In genomic region chr8:120622161-120622560, GRCm38 (mm10) we compare ENCODE assay signal across 19 mouse cellular contexts. TPM values are rescaled to one million over a fixed set of nuclear protein-coding genes. Genes with fewer than 3 reads are reported as not detected.
DNase-seq lines count a peak whose midpoint lies in the region; ATAC-seq lines count a peak whose summit lies in the region.
"Had no signal": no experiment of that assay in that cellular context is flagged by ENCODE, and none has a peak within 500 bp of the region (broad histone marks: within the 10 kb centered on the region; RNA-seq: fewer than 3 reads in every experiment).

No protein-coding gene starts in this region.

- H3K4me2 ChIP-seq in heart, embryonic 11.5 days, result peak overlapping the region; percentile 9; the same call in 1 of the 2 replicates
- H3K4me2 ChIP-seq in liver, embryonic 11.5 days, result no peak overlapping the region
- H3K4me2 ChIP-seq in liver, embryonic 12.5 days, result no peak overlapping the region
- H3K4me2 ChIP-seq: embryonic facial prominence, embryonic 13.5 days; hindbrain, embryonic 12.5 days; stomach, embryonic 15.5 days had no signal

- H3K27me3 ChIP-seq in heart, embryonic 11.5 days (ENCODE audit: control insufficient read depth, insufficient read depth, low read length), result no peaks in the 10 kb centered on the region
- H3K27me3 ChIP-seq in liver, embryonic 11.5 days (replicated peaks; ENCODE audit: control insufficient read depth, insufficient read depth, low read length), result no peaks in the 10 kb centered on the region
- peaks cover 4% of the 10 kb centered on the region; the same call in 1 of the 2 replicates for H3K27me3 ChIP-seq in liver, embryonic 12.5 days (replicated peaks)
- H3K27me3 ChIP-seq: embryonic facial prominence, embryonic 13.5 days; hindbrain, embryonic 12.5 days; stomach, embryonic 15.5 days had no signal

- 49% methylated on average over 14 of the region's 14 CpGs for WGBS in heart, embryonic 11.5 days (ENCODE audit: insufficient replicate concordance)
- WGBS in liver, embryonic 11.5 days, result 66% methylated on average over 14 of the region's 14 CpGs
- 67% methylated on average over 14 of the region's 14 CpGs for WGBS in liver, embryonic 12.5 days (ENCODE audit: insufficient replicate concordance)

- no peak for DNase-seq in heart, postnatal 36 days
- DNase-seq in liver, embryonic 11.5 days (ENCODE audit: low spot score), result no peak
- peak; percentile 41 for DNase-seq in ZHBTc4 (ENCODE audit: low read depth, low spot score)
- peak; percentile 75 for DNase-seq in retina, postnatal 1 day
- no peak for DNase-seq in gastrocnemius, adult 18-20 months (ENCODE audit: low spot score)
- DNase-seq: adrenal gland, postnatal 10 days; cerebellum, adult 18-20 months; cerebellum, postnatal 36 days; heart, adult 18-20 months; kidney, adult 9 months; kidney, postnatal 36 days; spleen, adult 18-20 months; thymus, adult 2 months had no signal

- no peak overlapping the region for H3K9ac ChIP-seq in heart, embryonic 11.5 days (ENCODE audit: low read depth, low read length)
- no peak overlapping the region for H3K9ac ChIP-seq in liver, embryonic 11.5 days (ENCODE audit: low read depth, low read length)
- no peak overlapping the region for H3K9ac ChIP-seq in liver, embryonic 12.5 days
- H3K9ac ChIP-seq: embryonic facial prominence, embryonic 13.5 days; hindbrain, embryonic 12.5 days; stomach, embryonic 15.5 days had no signal

- no peak overlapping the region for H3K4me3 ChIP-seq in heart, embryonic 11.5 days (ENCODE audit: low read depth, low read length)
- H3K4me3 ChIP-seq in liver, embryonic 11.5 days (ENCODE audit: low read depth, low read length), result no peak overlapping the region
- no peak overlapping the region for H3K4me3 ChIP-seq in liver, embryonic 12.5 days
- H3K4me3 ChIP-seq: embryonic facial prominence, embryonic 13.5 days; hindbrain, embryonic 12.5 days; stomach, embryonic 15.5 days had no signal

- H3K4me1 ChIP-seq in heart, embryonic 11.5 days (ENCODE audit: control insufficient read depth, insufficient read depth, low read length), result peaks cover 31% of the 10 kb centered on the region
- peaks cover 32% of the 10 kb centered on the region for H3K4me1 ChIP-seq in liver, embryonic 11.5 days (replicated peaks; ENCODE audit: control insufficient read depth, insufficient read depth, low read length)
- H3K4me1 ChIP-seq in liver, embryonic 12.5 days, result peaks cover 59% of the 10 kb centered on the region
- H3K4me1 ChIP-seq: stomach, embryonic 15.5 days had no signal

- no peaks in the 10 kb centered on the region for H3K9me3 ChIP-seq in heart, embryonic 11.5 days (replicated peaks; ENCODE audit: control insufficient read depth, low read length)
- H3K9me3 ChIP-seq in liver, embryonic 11.5 days (ENCODE audit: control insufficient read depth, low read length), result no peaks in the 10 kb centered on the region
- no peaks in the 10 kb centered on the region for H3K9me3 ChIP-seq in liver, embryonic 12.5 days (replicated peaks)
- H3K9me3 ChIP-seq: embryonic facial prominence, embryonic 13.5 days; hindbrain, embryonic 12.5 days; stomach, embryonic 15.5 days had no signal

- no peaks in the 10 kb centered on the region for H3K36me3 ChIP-seq in heart, embryonic 11.5 days (ENCODE audit: control insufficient read depth, insufficient read depth, low read length)
- no peaks in the 10 kb centered on the region for H3K36me3 ChIP-seq in liver, embryonic 11.5 days (ENCODE audit: control insufficient read depth, insufficient read depth, low read length)
- no peaks in the 10 kb centered on the region for H3K36me3 ChIP-seq in liver, embryonic 12.5 days
- H3K36me3 ChIP-seq: embryonic facial prominence, embryonic 13.5 days; hindbrain, embryonic 12.5 days; stomach, embryonic 15.5 days had no signal

- intact Hi-C loops in heart, postnatal 36 days (cut with DNase I), result no loop called here

- no peak for ATAC-seq in heart, embryonic 11.5 days (replicated peaks; ENCODE audit: insufficient number of reproducible peaks, low FRiP score, low TSS enrichment)
- ATAC-seq in liver, embryonic 11.5 days (replicated peaks; ENCODE audit: low FRiP score), result no peak
- ATAC-seq in liver, embryonic 12.5 days, result no peak

- H3K27ac ChIP-seq in heart, embryonic 11.5 days (ENCODE audit: low read depth, low read length), result no peak overlapping the region
- H3K27ac ChIP-seq in liver, embryonic 11.5 days (ENCODE audit: low read depth, low read length), result peak overlapping the region; percentile 65
- H3K27ac ChIP-seq in liver, embryonic 12.5 days, result no peak overlapping the region
- H3K27ac ChIP-seq: embryonic facial prominence, embryonic 13.5 days; hindbrain, embryonic 12.5 days; stomach, embryonic 15.5 days had no signal

RNA-seq across cellular contexts. Expression of gene 1190005I06Rik, which starts 25.3 kb away (rescaled TPM):
- polyA plus RNA-seq in heart, embryonic 11.5 days (2014; fragmentation: Nextera tagmentation; extraction: Ambion mirVana), result 3.5 and 4.6 TPM in 2 replicates
- 1 to 10 TPM; 3.1 to 3.4 TPM for total RNA-seq in heart, postnatal 36 days (2021)
- polyA plus RNA-seq in liver, embryonic 11.5 days (2014; fragmentation: Nextera tagmentation; extraction: Ambion mirVana), result 1.6 and 4.1 TPM in 2 replicates
- 0.83 and 1.3 TPM in 2 replicates for polyA plus RNA-seq in liver, embryonic 12.5 days (2016; fragmentation: Nextera tagmentation; extraction: Ambion mirVana)
- 1 to 10 TPM in 1 of 2 experiments, under 1 TPM in 1; 0.37 to 1.0 TPM for total RNA-seq in gastrocnemius, adult 18-20 months (2021)

RNA-seq across cellular contexts. Expression of gene Gins2, which starts 33.1 kb away (rescaled TPM):
- 81.8 and 82.7 TPM in 2 replicates for polyA plus RNA-seq in heart, embryonic 11.5 days (2014; fragmentation: Nextera tagmentation; extraction: Ambion mirVana)
- 1 to 10 TPM in 1 of 2 experiments, under 1 TPM in 1; 0.86 to 1.7 TPM for total RNA-seq in heart, postnatal 36 days (2021)
- 125 and 127 TPM in 2 replicates for polyA plus RNA-seq in liver, embryonic 11.5 days (2014; fragmentation: Nextera tagmentation; extraction: Ambion mirVana)
- 77.5 and 81.2 TPM in 2 replicates for polyA plus RNA-seq in liver, embryonic 12.5 days (2016; fragmentation: Nextera tagmentation; extraction: Ambion mirVana)
- under 1 TPM in 1 of 2 experiments, not detected in 1; 0.80 TPM for total RNA-seq in gastrocnemius, adult 18-20 months (2021)

RNA-seq across cellular contexts. Expression of gene Gm27021, which starts 45.7 kb away (rescaled TPM):
- 1.9 and 2.0 TPM in 2 replicates for polyA plus RNA-seq in heart, embryonic 11.5 days (2014; fragmentation: Nextera tagmentation; extraction: Ambion mirVana)
- total RNA-seq in heart, postnatal 36 days (2021), result 1 to 10 TPM in 1 of 2 experiments, not detected in 1; 1.1 TPM
- 0.69 and 2.4 TPM in 2 replicates for polyA plus RNA-seq in liver, embryonic 11.5 days (2014; fragmentation: Nextera tagmentation; extraction: Ambion mirVana)
- polyA plus RNA-seq in liver, embryonic 12.5 days (2016; fragmentation: Nextera tagmentation; extraction: Ambion mirVana), result 0.69 and 0.79 TPM in 2 replicates
- not detected for total RNA-seq in gastrocnemius, adult 18-20 months (2021)
- total RNA-seq: adrenal gland, postnatal 10 days; gastrocnemius, adult 8-10 months; heart, adult 18-20 months had no signal

RNA-seq across cellular contexts. Expression of gene Cox4i1, which starts 45.9 kb away (rescaled TPM):
- polyA plus RNA-seq in heart, embryonic 11.5 days (2014; fragmentation: Nextera tagmentation; extraction: Ambion mirVana), result 1,603 and 1,668 TPM in 2 replicates
- total RNA-seq in heart, postnatal 36 days (2021), result 1,000 to 10,000 TPM; 4,631 to 4,708 TPM
- 1,052 and 1,118 TPM in 2 replicates for polyA plus RNA-seq in liver, embryonic 11.5 days (2014; fragmentation: Nextera tagmentation; extraction: Ambion mirVana)
- polyA plus RNA-seq in liver, embryonic 12.5 days (2016; fragmentation: Nextera tagmentation; extraction: Ambion mirVana), result 769 and 831 TPM in 2 replicates
- total RNA-seq in gastrocnemius, adult 18-20 months (2021), result 1,000 to 10,000 TPM; 1,486 to 1,625 TPM

RNA-seq across cellular contexts. Expression of gene Emc8, which starts 46.2 kb away (rescaled TPM):
- 202 and 221 TPM in 2 replicates for polyA plus RNA-seq in heart, embryonic 11.5 days (2014; fragmentation: Nextera tagmentation; extraction: Ambion mirVana)
- 10 to 100 TPM; 40.2 to 46.2 TPM for total RNA-seq in heart, postnatal 36 days (2021)
- 265 and 295 TPM in 2 replicates for polyA plus RNA-seq in liver, embryonic 11.5 days (2014; fragmentation: Nextera tagmentation; extraction: Ambion mirVana)
- polyA plus RNA-seq in liver, embryonic 12.5 days (2016; fragmentation: Nextera tagmentation; extraction: Ambion mirVana), result 171 and 180 TPM in 2 replicates
- total RNA-seq in gastrocnemius, adult 18-20 months (2021), result 10 to 100 TPM; 19.6 to 21.0 TPM

Comparison
In these comparisons a context has a peak if more than half of its experiments do, and no peak if none do; other contexts are left out.
1. DNase-seq: peak in ZHBTc4 (single experiment) and retina, postnatal 1 day (single experiment); none in heart, postnatal 36 days (0 of 2), liver, embryonic 11.5 days (single experiment) and gastrocnemius, adult 18-20 months (single experiment).